Mouse (Mus musculus): ENCODE data around the gene Mesd.

Mesd gene

GRCm38 (mm10) chr7:83913405-83913932 lies 29.2 kb downstream of the Mesd start:
- no peak for DNase-seq (ENCODE audit: low read depth, low spot score)

DNA sequence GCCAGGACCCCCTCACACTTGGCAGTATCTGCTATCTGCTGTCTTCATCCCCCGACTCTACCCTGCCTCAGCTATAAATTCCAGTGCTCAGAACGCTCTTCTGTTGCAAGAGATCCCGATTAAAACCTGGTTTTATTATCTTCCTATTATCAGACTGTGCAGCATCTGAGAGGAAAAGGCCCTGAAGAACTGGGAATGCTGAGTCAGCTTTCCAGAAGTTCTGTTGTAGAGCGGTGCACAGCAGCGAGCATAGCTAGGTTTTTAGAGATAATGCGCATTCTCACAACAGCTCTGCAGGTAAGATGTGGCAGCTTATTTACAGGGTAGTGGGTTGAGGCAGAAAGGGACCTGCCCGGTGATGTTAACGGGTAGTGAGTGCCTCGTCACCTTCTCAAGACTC lies 29.7 kb downstream of the Mesd start:
- no peak for DNase-seq (ENCODE audit: low read depth, low spot score)

DNA sequence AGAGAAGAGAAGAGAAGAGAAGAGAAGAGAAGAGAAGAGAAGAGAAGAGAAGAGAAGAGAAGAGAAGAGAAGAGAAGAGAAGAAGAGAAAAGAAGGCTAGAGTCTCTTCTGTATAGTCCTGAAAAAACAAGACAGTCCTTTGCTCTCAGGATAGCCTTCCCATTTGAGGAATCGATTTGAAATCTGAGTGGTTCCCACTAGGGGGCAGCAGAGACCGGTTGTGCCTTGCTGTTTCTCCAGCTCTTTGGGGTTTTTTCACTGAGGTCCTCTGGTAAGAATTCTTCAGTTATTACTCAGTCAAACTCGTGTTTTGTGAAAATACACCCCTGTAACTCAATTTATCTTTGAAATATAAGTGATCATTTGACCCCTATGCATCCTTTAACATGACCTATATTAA lies 30.3 kb downstream of the Mesd start:
- peak; percentile 66 for DNase-seq (ENCODE audit: low read depth, low spot score)

- no peak for DNase-seq (ENCODE audit: low read depth, low spot score)
Observed at GRCm38 (mm10) chr7:83920241-83920640, 36.0 kb downstream of the Mesd start.

GRCm38 (mm10) chr7:83921637-83922036 lies 37.4 kb downstream of the Mesd start:
- no peak for DNase-seq (ENCODE audit: low read depth, low spot score)

- no peak for DNase-seq (ENCODE audit: low read depth, low spot score)
Observed at GRCm38 (mm10) chr7:83939017-83939721, 54.9 kb downstream of the Mesd start.

GRCm38 (mm10) chr7:83940136-83940535 lies 55.9 kb downstream of the Mesd start:
- DNase-seq (ENCODE audit: low read depth, low spot score) = no peak

- DNase-seq (ENCODE audit: low read depth, low spot score) = no peak
Observed at GRCm38 (mm10) chr7:83941701-83942101, 57.4 kb downstream of the Mesd start.

DNA sequence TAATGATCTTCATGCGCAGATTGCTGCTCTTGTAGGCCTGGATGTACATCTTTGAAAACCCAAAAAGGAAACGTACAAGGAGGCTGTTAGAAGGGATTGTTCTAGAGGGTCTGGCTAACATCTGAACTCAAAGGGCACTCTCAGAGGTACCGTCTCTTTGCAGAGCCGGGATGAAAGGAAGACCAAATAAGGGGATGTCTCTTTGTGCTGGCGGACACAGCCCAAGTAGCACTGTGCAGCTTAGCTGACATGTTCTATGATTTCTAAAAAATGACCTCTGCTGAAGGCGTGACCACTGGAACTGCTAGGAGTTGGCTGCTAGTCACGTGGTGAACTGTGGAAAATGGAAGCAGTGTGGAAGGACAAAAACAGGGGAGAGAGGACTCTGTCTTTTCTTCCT lies 64.5 kb downstream of the Mesd start:
- DNase-seq (ENCODE audit: low read depth, low spot score) = no peak

DNA sequence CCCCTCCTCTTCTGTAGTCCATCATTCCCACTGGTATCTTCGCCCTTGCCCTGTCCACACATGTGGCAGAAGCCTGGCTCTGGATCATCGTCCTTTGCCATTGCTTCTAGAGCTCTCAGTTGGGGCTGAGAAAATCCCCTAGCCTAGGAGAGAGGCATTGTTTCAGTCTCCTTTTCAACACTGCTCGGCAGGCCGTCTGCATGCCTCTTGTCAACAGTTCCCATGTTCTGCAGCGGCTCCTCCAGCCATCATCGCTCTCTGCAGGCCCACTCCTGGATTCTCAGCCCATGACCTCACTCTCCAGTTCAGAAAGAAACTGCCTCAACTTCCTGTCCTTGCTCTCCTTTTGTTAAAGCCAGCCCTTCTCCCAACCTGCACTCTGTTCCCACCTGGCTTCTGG lies 65.4 kb downstream of the Mesd start:
- DNase-seq (ENCODE audit: low read depth, low spot score) = no peak
